Mouse (Mus musculus) heart, embryonic 10.5 days (tissue): ENCODE measurements around the gene Ltv1. TPM values are rescaled to one million over a fixed set of nuclear protein-coding genes. Genes with fewer than 3 reads are reported as not detected.

ENCODE experiments used
- DNase-seq: peaks from one replicate; pipeline ENCODE4 v3.0.0-alpha.2; 2017; ENCODE audit warnings: low spot score
- H3K27ac ChIP-seq: fragments of 300-500 bp; sonication (generic); 2 replicates; pipeline ENCODE4 v1.5.1; 2016; ENCODE audit warnings: mild to moderate bottlenecking
- H3K27me3 ChIP-seq: fragments of 300-500 bp; sonication (generic); 2 replicates; pipeline ENCODE4 v1.6.1; 2016; ENCODE audit warnings: mild to moderate bottlenecking; ENCODE audit not compliant: poor library complexity, insufficient read depth, severe bottlenecking
- H3K36me3 ChIP-seq: fragments of 300-500 bp; sonication (generic); 2 replicates; pipeline ENCODE4 v1.6.1; 2016; ENCODE audit warnings: mild to moderate bottlenecking, moderate library complexity
- H3K4me1 ChIP-seq: fragments of 300-500 bp; sonication (generic); 2 replicates; pipeline ENCODE4 v1.6.1; 2016; ENCODE audit warnings: mild to moderate bottlenecking
- H3K4me3 ChIP-seq: fragments of 300-500 bp; sonication (generic); 2 replicates; pipeline ENCODE4 v1.5.1; 2016; ENCODE audit warnings: mild to moderate bottlenecking, moderate library complexity
- H3K9me3 ChIP-seq: fragments of 300-500 bp; sonication (generic); 2 replicates; pipeline ENCODE4 v1.6.1; 2016; ENCODE audit warnings: mild to moderate bottlenecking, moderate library complexity
- WGBS: fragments of 180-500 bp; shearing (Covaris S2); methylation state at CpG from one replicate; pipeline ENCODE4 v1.1.7; 2016; 5-methylcytosine and 5-hydroxymethylcytosine counted together
- polyA plus RNA-seq: library from polyadenylated mRNA; unstranded; fragments of >200 nt; fragmentation: Nextera tagmentation; extraction: Ambion mirVana; gene quantifications from 2 replicates; pipeline ENCODE4 v1.2.1, GENCODE M21; 2016

Gene Ltv1
- polyA plus RNA-seq, 1 experiment from 2014 or later, result 81.1 TPM

- no peak overlapping the region for H3K4me3 ChIP-seq
- no peaks in the 10 kb centered on the region for H3K9me3 ChIP-seq
- H3K36me3 ChIP-seq, result no peaks in the 10 kb centered on the region
- no peaks in the 10 kb centered on the region for H3K4me1 ChIP-seq
- peak; percentile 56 for DNase-seq
- no peak overlapping the region for H3K27ac ChIP-seq
- 75% methylated on average over 5 of the region's 5 CpGs for WGBS
- H3K27me3 ChIP-seq, result no peaks in the 10 kb centered on the region
Measured at GRCm38 (mm10) chr10:13151353-13151752, 41.6 kb downstream of the Ltv1 start.

GRCm38 (mm10) chr10:13150435-13150834 lies 42.5 kb downstream of the Ltv1 start:
- WGBS, result 84% methylated on average over 3 of the region's 3 CpGs
- no peaks in the 10 kb centered on the region for H3K36me3 ChIP-seq
- no peak overlapping the region for H3K27ac ChIP-seq
- H3K4me1 ChIP-seq, result no peaks in the 10 kb centered on the region
- H3K4me3 ChIP-seq, result no peak overlapping the region
- H3K9me3 ChIP-seq, result no peaks in the 10 kb centered on the region
- no peaks in the 10 kb centered on the region for H3K27me3 ChIP-seq
- DNase-seq, result peak; percentile 50

- H3K27ac ChIP-seq, result no peak overlapping the region
- 79% methylated on average over 2 of the region's 2 CpGs for WGBS
- no peaks in the 10 kb centered on the region for H3K27me3 ChIP-seq
- peak; percentile 7 for DNase-seq
- no peaks in the 10 kb centered on the region for H3K36me3 ChIP-seq
- H3K4me3 ChIP-seq, result no peak overlapping the region
- H3K4me1 ChIP-seq, result no peaks in the 10 kb centered on the region
- no peaks in the 10 kb centered on the region for H3K9me3 ChIP-seq
Measured at GRCm38 (mm10) chr10:13140434-13140833, 52.5 kb downstream of the Ltv1 start.

- Histone ChIP-seq H3K36me3 (no peaks in the 10 kb centered on the region), H3K4me3 (no peak overlapping the region), H3K9me3 (no peaks in the 10 kb centered on the region), H3K27ac (no peak overlapping the region), H3K27me3 (no peaks in the 10 kb centered on the region), H3K4me1 (no peaks in the 10 kb centered on the region)
- DNase-seq, result peak; percentile 56
- WGBS, result 87% methylated on average over 6 of the region's 6 CpGs
Measured at GRCm38 (mm10) chr10:13137906-13138305, 55.1 kb downstream of the Ltv1 start.

- Histone ChIP-seq H3K4me1 (no peaks in the 10 kb centered on the region), H3K27me3 (no peaks in the 10 kb centered on the region), H3K27ac (no peak overlapping the region), H3K9me3 (no peaks in the 10 kb centered on the region), H3K36me3 (no peaks in the 10 kb centered on the region), H3K4me3 (no peak overlapping the region)
- DNase-seq, result peak; percentile 69
- 89% methylated on average over 7 of the region's 7 CpGs for WGBS
Measured at GRCm38 (mm10) chr10:13135751-13136150, 57.2 kb downstream of the Ltv1 start.

GRCm38 (mm10) chr10:13135276-13135675 lies 57.7 kb downstream of the Ltv1 start:
- WGBS, result 88% methylated on average over 7 of the region's 7 CpGs
- Histone ChIP-seq H3K27ac (no peak overlapping the region), H3K9me3 (no peaks in the 10 kb centered on the region), H3K27me3 (no peaks in the 10 kb centered on the region), H3K4me3 (no peak overlapping the region), H3K36me3 (no peaks in the 10 kb centered on the region), H3K4me1 (no peaks in the 10 kb centered on the region)
- DNase-seq, result peak; percentile 58

GRCm38 (mm10) chr10:13133850-13134249 lies 59.1 kb downstream of the Ltv1 start:
- no peak overlapping the region for H3K4me3 ChIP-seq

More at GRCm38 (mm10) chr10:13133850-13134249, 59.1 kb downstream of the Ltv1 start:
- Histone ChIP-seq H3K27ac (no peak overlapping the region), H3K27me3 (no peaks in the 10 kb centered on the region), H3K9me3 (no peaks in the 10 kb centered on the region), H3K4me1 (no peaks in the 10 kb centered on the region), H3K36me3 (peaks cover 8% of the 10 kb centered on the region)
- WGBS, result 73% methylated on average over 4 of the region's 4 CpGs
- peak; percentile 28 for DNase-seq

Other genes starting within 250 kb of the Ltv1 start
- 5.3 and 6.0 TPM in 2 replicates for gene Stx11, start 228.9 kb downstream of the Ltv1 start, polyA plus RNA-seq
- gene Sf3b5, start 187.8 kb downstream of the Ltv1 start, polyA plus RNA-seq, result 39.0 and 42.9 TPM in 2 replicates
- gene Plagl1, start 132.7 kb downstream of the Ltv1 start, polyA plus RNA-seq, result 206 and 245 TPM in 2 replicates
- not detected in 2 replicates for gene Zc2hc1b, start 15.1 kb downstream of the Ltv1 start, polyA plus RNA-seq